Mouse (Mus musculus): Measurements from ENCODE around the gene Gm15557.
A peak's percentile ranks its signal among the peaks of the same experiment; 100 is the strongest.

- TF ChIP-seq EP300 (optimal IDR thresholded peaks at IDR 0.05) (no peak), CTCF (IDR thresholded peaks at IDR 0.05; ENCODE audit: low read depth) (peak; percentile 79)
Measured at GRCm38 (mm10) chr2:155962991-155963390, 22.5 kb downstream of the Gm15557 start.

All from stomach, postnatal 0 days (tissue).